Mouse (Mus musculus) mature B cell (primary cell): Measurements from ENCODE around the gene Abca4.

ENCODE experiments used
- in situ Hi-C: fragments of 300-500 bp; cut with MboI; formaldehyde crosslinking; loops from 2 replicates; pipeline ENCODE4 v1.14.3; 2019

The Abca4 gene

GRCm38 (mm10) chr3:122043799-122044547, at the start of gene Abca4:
Gene Abca4, plus strand, starts transcription at chr3:122044443.
- in situ Hi-C loops = no loop called here

- in situ Hi-C loops = no loop called here
Measured at GRCm38 (mm10) chr3:121995125-121995524, 49.1 kb upstream of the Abca4 start.

- in situ Hi-C loops = no loop called here
Measured at GRCm38 (mm10) chr3:121999934-122000333, 44.3 kb upstream of the Abca4 start.

GRCm38 (mm10) chr3:122001568-122001967, 42.7 kb upstream of the Abca4 start:
- in situ Hi-C loops = no loop called here

- in situ Hi-C loops = no loop called here
Measured at GRCm38 (mm10) chr3:122009818-122010217, 34.4 kb upstream of the Abca4 start.

GRCm38 (mm10) chr3:122010292-122010691, 34.0 kb upstream of the Abca4 start:
- in situ Hi-C loops = no loop called here

- in situ Hi-C loops = no loop called here
Measured at GRCm38 (mm10) chr3:122012464-122012863, 31.8 kb upstream of the Abca4 start.

- in situ Hi-C loops = no loop called here
Measured at GRCm38 (mm10) chr3:122018421-122018820, 25.8 kb upstream of the Abca4 start.

- in situ Hi-C loops = no loop called here
Measured at GRCm38 (mm10) chr3:122019159-122019558, 25.1 kb upstream of the Abca4 start.

GRCm38 (mm10) chr3:122021029-122021652, 23.1 kb upstream of the Abca4 start:
- in situ Hi-C loops = no loop called here

GRCm38 (mm10) chr3:122022355-122022754, 21.9 kb upstream of the Abca4 start:
- in situ Hi-C loops = no loop called here

- in situ Hi-C loops = no loop called here
Measured at GRCm38 (mm10) chr3:122026676-122027075, 17.6 kb upstream of the Abca4 start.

- in situ Hi-C loops = no loop called here
Measured at GRCm38 (mm10) chr3:122027776-122028175, 16.5 kb upstream of the Abca4 start.

- in situ Hi-C loops = no loop called here
Measured at GRCm38 (mm10) chr3:122033248-122033837, 10.9 kb upstream of the Abca4 start.

GRCm38 (mm10) chr3:122034240-122034639, 10.0 kb upstream of the Abca4 start:
- in situ Hi-C loops = no loop called here

GRCm38 (mm10) chr3:122035092-122035491, 9.2 kb upstream of the Abca4 start:
- in situ Hi-C loops = no loop called here

GRCm38 (mm10) chr3:122040522-122040921, 3.7 kb upstream of the Abca4 start:
- in situ Hi-C loops = no loop called here

- in situ Hi-C loops = no loop called here
Measured at GRCm38 (mm10) chr3:122043102-122043501, 1.1 kb upstream of the Abca4 start.

GRCm38 (mm10) chr3:122046187-122046620, 2.0 kb downstream of the Abca4 start:
- in situ Hi-C loops = no loop called here

GRCm38 (mm10) chr3:122047402-122047801, 3.2 kb downstream of the Abca4 start:
- in situ Hi-C loops = no loop called here

- in situ Hi-C loops = no loop called here
Measured at GRCm38 (mm10) chr3:122047921-122048861, 3.9 kb downstream of the Abca4 start.

GRCm38 (mm10) chr3:122049158-122049557, 4.9 kb downstream of the Abca4 start:
- in situ Hi-C loops = no loop called here
